Mouse (Mus musculus) adrenal gland, adult 8-10 months (tissue): ENCODE measurements around the gene Sec24c. TPM values are rescaled to one million over a fixed set of nuclear protein-coding genes. Genes with fewer than 3 reads are reported as not detected.
"Not testable (repeated sequence)": the region's sequence is repeated elsewhere in the genome, so short reads cannot be mapped to it uniquely, and the experiment has no call there.

Experiments
- DNase-seq: peaks from one replicate; pipeline ENCODE4 v3.0.0; 2022
- total RNA-seq, 4 experiments: library from RNA; stranded (reverse); gene quantifications; 2 replicates each; pipeline ENCODE4 v1.2.4; 2022

Gene Sec24c
- total RNA-seq, 4 experiments from 2014 or later, result 124 to 167 (median 150) TPM

DNA sequence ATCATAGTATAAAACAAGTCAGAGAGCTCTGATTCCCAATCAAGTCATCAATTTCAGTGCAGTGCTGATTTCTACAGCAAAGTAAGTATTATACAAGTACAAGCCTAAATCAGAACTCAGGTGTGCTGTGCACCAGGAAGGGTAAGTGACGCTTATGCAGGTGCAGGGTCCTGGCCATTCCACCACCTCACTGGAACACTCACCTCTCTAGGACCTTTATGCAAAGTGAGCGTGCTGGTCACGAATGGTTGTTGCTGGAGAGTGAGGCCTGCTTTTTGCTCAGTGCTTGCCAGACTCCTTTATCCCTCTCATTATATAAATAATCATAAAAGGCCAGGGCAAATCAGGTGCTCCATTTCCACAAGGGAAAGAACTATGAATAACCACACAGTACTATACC lies 26.3 kb downstream of the Sec24c start:
- no peak for DNase-seq

DNA sequence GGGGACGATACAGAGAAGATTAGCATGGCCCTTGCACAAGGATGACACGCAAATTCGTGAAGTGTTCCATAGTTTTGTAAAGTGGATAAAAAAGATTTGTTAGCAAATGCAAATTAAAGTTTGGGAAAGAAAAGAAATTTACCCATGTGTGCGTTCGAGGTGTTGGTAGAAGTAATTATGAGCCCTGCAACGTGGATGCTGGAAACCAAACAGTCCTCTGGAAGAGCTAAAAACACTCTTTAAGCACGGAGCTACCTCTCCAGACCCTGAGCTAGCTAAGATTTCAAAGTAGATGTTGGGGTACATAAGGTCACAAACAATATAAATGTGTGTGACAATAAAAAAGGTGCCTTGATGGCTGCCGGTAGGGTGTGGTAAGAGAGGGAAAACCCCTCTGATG lies 27.4 kb downstream of the Sec24c start:
- no peak for DNase-seq

DNA sequence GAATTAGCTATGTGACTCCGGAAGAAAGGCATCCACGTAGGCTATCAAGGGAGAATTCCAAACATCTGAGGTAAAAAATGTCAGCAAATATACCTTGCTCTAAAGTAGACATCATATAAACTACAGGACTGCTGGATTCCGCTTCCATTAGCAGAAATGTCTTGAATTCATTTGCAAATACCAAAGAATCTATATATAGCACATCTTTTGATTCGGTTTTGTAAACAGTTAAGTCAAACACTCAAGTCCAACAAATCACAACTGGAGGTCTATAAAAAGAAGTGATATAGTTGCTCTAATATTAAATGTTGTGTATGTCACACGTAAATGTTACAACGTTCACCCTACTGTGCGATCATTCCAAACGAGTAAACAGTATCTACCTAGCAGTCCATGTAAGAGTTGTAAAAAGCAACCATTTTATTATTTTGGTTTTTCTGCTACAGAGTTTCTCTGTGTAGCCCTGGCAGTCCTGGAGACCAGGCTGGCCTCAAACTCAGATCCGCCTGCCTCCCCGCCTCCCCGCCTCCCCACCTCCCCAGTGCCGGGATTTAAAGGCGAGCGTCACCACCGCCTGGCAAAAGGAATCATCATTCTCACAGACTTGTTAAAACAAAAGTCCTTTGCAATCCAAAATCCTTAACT lies 28.1 kb downstream of the Sec24c start:
- DNase-seq, result no peak

DNA sequence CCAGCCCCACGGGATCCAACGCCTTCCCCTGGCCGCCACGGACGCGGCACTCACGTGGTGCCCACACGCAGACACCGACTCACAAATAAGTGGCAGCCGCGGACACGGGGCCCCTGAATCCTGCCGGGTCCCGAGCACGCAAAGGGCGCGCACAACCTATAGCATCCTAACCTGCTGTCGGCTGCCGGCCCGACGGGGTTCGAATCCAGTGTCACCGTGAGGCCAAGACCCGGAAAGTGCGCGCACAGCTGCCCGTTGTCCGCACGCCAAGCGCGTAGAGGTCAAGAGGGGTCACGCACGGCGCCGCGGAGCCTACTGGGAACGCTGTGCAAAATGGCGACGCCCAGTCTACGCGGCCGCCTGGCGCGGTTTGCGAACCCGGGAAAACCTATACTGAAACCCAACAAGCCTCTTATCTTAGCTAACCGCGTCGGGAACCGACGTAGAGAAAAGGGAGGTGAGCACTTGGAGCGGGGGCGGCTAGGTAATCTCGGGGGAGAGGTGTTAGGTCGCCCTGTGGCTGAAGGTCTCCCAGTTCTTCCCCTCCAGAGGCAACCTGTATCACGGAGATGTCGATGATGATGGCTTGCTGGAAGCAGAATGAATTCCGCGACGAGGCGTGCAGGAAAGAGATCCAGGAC lies 28.8 kb downstream of the Sec24c start, which contains the start of gene Chchd1:
TSS of gene Chchd1 (plus strand) at position 266 of the 641 bp plus-strand sequence.
- DNase-seq, result peak; percentile 84

DNA sequence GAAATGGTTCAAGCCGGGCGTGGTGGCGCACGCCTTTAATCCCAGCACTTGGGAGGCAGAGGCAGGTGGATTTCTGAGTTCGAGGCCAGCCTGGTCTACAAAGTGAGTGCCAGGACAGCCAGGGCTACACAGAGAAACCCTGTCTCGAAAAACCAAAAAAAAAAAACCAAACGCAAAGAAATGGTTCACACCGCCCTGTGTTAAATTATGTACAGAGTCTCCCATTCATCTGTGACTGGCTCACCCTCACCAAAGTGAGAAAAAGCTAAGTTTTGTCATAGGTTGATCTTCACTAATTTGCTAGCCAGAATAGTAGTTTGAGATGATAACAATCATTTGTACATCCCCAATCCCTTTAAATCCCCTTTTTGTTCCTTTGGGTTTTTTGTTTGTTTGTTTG lies 29.4 kb downstream of the Sec24c start:
- DNase-seq, result not testable (repeated sequence)

DNA sequence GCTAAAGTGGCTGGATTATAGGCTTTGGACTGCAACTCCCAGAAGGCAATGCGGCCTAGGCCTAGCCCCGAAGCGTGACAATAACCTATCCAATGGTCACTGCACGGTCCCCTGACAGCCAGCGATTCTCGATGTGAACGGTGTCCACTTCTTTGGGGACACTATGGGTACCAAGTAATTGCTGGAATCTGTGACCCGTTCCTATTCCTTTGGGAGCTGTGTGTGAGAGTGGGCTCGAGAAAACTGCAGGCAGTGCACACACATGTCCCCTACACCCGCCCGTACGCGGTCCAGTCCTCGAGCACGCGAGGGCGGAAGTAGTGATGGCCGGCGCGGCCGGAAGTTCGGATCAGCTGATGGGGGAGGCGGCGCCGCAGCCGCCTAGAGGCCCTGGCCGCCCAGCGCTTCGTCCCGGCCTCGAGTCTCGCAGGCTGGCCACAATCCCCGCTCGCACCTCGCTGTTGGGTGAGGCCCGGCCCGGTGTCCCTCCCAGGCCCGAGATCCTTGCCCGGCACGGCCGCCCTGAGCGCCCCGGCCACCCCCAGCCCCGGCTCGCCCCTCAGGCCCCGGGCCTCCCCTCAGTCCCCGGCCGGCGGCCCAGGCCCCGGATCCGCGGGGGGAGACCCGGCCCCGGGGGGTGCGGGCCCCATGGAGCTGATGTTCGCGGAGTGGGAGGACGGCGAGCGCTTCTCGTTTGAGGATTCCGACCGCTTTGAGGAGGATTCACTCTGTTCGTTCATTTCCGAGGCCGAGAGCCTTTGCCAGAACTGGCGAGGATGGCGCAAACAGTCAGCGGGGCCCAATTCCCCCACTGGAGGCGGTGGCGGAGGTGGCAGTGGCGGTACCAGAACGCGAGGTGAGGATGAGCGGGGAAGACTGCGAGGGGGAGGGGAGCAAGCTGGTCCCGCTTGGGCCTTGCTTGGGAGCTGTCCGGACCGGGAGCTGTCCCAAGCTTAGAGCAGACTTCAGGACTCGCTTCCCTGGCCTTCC lies 33.4 kb downstream of the Sec24c start, which contains the start of gene Zswim8:
TSS of gene Zswim8 (plus strand) at position 352 of the 990 bp plus-strand sequence.
- DNase-seq, result peak; percentile 85

DNA sequence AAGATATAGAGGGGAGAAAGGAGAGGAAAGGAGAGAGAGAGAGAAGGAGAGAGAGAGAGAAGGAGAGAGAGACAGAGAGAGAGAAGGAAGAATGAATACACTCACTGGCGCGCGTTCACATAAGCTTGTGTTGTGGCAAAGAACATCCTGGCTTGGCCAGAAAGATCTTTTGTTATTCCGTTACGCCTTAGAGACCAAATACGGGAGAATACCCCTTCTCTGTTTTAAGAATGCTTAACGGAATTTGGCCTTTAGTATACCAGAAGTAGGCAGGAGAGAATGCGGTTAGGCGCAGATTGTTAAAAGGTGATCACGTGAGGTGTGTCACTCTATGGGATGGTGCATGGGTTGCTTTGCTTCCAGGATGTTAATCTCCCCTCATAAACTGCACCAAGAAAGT lies 34.1 kb downstream of the Sec24c start:
- DNase-seq, result no peak

DNA sequence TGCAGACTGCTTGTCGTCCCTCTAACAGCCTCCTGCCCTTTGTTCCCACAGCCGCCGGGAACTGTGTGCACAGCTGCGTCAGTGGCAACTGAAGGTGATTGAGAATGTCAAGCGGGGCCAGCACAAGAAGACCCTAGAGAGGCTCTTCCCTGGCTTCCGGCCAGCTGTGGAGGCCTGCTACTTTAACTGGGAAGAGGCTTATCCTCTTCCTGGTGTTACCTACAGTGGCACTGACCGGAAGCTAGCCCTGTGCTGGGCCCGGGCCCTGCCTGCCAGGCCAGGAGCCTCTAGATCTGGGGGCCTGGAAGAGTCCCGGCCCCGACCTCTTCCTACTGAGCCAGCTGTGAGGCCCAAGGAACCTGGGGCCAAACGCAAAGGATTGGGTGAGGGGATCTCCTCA lies 39.7 kb downstream of the Sec24c start:
- no peak for DNase-seq

DNA sequence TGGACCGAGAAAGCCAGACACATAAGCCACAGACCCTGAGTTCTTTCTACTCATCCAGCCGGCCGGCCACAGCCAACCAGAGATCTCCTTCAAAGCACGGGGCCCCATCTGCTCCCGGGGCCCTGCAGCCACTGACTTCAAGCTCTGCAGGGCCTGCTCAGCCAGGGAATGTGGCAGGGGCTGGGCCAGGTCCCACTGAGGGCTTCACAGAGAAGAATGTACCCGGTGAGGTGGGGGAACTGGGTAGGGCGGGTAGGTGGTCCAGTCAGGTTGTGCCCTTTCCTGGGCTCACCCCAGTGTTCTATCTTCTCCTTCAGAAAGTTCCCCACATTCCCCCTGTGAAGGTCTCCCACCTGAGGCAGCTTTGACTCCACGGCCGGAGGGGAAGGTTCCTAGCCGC lies 44.3 kb downstream of the Sec24c start:
- DNase-seq, result no peak

DNA sequence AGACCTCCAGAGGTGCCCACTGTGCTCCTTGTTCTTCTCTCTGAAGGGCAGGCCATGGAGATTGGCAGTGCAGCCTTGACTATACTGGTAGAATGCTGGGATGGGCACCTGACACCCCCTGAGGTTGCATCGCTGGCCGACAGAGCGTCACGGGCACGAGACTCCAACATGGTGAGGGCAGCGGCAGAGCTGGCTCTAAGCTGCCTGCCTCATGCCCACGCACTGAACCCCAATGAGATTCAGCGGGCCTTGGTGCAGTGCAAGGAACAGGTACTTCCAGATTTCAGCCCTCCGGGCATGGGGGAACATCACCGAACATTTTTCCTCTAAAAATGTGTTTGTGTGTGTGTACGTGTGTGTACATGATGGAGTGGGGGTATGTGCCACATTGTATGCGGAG lies 45.7 kb downstream of the Sec24c start:
- no peak for DNase-seq

DNA sequence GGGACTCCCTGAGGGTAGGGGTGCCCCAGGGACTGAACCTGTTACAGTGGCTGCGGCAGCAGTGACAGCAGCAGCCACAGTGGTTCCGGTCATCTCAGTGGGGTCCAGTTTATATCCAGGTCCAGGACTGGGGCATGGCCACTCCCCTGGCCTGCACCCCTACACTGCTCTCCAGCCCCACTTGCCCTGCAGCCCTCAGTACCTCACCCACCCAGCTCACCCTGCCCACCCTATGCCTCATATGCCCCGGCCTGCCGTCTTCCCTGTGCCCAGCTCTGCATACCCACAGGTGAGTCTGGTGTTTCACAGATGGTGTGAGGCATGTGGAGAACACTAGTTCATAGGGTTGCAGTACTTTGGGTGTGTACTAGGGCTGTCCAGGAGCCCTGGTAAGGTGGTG lies 47.3 kb downstream of the Sec24c start:
- DNase-seq, result no peak

DNA sequence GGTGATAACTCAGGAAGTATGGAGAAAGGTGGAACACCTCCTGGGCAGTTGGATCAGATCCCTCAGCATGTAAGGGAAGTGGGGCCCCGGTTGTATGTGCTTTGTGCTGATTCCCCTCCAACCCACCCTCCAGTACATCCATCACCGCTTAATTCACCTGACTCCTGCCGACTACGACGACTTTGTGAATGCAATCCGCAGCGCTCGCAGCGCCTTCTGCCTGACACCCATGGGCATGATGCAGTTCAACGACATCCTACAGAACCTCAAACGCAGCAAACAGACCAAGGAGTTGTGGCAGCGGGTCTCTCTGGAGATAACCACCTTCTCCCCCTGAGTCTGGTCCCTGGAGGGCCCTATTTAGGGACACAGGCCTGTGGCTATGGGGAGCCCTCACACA lies 48.9 kb downstream of the Sec24c start:
- no peak for DNase-seq

DNA sequence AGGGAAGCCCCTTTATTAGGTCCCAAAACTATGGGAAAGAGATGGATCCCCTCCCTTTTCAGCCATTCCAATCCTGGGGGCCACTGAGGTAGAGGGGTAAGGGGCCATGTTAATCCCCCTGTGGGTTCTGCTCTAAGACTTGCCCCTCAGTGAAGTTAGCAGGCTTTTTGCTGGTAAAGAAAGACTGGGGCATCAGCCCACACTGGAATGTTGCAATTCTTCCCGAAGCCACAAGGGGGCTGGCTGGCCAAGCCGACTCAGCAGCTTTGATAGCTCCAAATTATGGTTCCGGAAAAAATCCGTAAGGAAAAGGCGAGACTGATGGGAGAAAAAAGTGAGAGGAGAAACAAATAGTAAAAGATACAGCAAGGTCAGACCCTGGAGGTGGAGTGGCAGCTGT lies 49.9 kb downstream of the Sec24c start:
- DNase-seq, result no peak

DNA sequence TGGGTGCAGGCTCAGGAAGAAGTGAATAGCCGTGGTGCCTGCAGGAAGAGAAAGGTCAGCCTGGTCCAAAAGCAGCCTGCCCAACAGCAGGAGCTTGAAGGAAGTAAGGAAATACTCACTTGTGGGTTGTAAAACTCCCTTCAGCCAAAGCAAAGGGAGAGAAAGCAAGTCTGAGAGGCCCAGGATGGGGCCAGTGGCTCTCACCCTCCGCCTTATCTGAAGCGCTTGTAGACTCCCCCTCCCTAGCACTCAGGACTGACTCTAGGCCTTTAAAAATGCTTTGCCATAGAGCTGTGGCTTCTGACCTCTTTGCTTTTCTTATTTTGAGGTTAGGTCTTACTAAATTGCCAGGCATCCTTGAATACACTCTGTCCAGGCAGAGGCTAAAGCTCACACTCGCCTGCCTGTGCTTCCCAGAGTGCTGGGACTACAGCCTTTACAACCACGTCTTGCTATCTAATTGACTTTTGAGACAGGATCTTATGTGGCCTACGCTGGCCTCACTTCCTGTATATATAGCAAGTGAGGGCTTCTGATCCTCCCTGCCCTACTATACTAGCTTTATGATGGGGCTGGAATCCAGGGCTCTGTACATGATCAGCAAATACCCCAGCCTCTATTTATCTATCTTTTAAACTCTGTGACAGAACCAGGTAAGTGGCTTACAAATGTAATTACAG lies 51.7 kb downstream of the Sec24c start:
- DNase-seq, result no peak

DNA sequence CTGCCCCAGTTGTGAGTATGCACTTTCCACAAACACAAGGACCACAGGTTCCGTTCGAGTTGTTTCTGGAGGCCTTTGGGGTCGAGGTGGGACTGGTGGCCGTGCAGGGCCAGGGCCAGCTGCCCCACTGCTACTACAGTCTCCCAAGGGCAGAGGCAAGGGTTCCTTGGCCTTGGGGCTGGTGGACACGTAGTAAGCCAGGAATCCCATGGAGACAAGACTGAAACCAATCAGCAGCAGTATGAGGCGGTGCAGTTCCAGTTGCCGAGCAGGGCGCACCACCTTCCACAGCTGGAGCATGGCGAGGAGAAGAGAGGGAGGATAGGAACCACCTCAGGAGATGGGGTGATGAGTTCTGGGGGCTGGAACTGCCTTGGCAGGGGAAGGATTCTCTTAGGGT lies 55.8 kb downstream of the Sec24c start:
- DNase-seq, result no peak

DNA sequence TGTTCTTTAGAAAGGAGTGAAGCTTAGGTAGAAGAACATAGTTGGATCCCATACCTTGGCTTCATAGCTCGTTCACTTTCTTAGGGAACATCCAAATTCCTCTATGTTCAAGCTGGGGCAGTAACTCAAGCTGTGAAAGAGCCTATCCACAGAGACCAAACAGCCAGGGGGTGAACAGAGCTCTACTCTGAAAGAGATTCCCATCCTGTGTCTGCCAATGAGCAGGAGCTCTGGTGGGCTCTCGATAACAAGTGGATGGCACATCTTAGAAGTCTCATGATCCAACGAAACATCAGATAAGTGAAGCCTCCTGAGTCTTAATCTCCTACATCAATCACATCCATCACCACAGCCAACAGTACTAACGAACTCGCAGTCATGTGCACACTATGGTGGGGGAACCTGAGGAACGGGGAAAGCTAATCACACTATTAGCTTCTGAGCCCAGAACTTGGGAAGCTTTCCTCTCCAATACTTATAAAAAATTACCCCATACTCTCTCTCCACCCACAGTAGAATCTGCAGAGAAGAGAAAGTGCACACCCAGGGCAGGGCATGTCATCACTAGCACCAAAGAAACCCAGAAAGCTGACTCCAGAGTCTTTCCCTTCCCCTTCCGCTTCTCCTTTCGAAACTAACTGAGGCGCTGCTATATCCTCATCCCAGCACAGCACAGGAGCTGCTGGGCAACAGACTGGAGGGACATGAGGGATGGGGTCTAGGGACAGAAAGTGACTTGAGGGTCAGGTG lies 56.9 kb downstream of the Sec24c start:
- no peak for DNase-seq

DNA sequence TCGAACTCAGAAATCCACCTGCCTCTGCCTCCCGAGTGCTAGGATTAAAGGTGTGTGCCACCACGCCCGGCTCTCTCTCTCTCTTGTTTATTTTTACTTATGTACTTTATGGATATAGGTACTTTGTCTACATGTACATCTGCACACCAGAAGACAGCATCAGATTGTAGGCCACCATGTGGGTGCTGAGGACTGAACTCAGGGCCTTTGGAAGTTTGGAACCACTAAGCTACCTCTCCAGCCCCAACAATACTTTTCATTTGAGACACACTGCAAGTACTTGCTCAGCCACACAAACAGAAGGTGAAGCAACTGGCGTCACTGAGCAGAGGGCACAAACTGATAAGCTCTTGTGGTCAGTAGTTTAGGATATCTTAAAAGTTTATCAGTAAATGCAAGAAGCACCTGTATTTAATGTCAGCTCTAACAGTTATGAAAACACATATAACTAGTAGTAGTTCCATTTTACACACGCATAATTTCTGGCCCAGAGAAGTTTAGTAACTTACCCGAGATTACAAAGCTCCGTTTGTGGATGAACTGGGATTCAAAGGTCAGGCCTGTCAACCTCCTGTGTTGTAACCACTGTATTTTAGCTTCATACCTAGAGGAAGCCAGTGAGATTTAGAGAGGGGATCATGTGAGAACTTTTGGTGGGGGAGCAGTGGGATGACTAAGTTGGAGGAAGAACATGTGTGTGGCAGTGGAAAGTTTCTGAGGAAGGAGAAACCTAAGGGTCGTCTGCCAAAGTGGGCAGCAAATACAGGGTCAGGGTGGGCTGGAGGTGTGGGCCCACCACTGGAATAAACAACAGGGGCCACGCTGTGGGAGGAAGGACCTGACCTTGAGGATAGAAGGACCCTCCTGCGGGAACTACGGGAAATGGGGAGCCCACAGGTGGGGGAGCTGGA lies 59.2 kb downstream of the Sec24c start:
- no peak for DNase-seq

DNA sequence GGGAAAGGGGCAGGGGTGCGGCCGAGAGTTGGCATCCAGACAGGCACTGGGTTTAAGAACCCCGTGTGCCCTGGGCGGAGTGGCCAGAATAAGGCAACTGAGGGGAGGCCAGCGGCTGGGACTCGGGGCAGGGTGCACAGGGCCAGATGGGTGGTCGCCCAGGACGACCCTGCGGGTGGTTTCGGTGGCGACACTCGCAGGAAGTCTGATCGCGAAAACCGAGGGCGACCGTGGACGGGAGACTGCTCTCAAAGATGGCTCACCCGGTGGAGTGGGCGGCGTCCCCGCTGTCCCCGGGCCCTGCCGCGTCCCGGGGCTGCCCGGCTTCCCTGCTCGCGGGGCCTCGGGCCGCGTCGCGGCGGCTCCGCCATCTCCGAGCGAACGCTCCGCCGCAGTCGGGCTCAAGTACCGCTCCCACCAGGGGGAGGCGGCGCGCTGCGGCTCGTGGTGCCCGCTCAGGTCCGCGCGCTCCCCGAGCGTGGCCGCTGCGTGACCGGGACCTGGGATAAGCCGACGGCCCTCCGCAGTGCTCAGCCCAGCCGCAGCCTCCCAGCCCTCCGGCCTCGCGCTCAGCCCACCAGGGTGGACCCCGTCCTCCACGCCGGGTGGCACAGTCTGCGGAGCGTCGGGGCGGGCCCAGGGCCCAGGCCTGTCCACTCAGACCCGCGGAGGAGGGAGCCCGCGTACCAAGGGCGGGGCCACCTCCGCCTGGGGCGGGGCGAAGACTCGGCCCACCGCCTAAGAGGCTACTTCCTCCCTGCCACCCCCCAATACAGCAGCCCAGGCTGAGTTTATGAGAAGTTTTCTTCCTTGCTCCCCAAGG lies 60.1 kb downstream of the Sec24c start, which contains the start of gene Ndst2:
TSS of gene Ndst2 (minus strand) at position 611 of the 823 bp plus-strand sequence.
- DNase-seq, result peak; percentile 79

DNA sequence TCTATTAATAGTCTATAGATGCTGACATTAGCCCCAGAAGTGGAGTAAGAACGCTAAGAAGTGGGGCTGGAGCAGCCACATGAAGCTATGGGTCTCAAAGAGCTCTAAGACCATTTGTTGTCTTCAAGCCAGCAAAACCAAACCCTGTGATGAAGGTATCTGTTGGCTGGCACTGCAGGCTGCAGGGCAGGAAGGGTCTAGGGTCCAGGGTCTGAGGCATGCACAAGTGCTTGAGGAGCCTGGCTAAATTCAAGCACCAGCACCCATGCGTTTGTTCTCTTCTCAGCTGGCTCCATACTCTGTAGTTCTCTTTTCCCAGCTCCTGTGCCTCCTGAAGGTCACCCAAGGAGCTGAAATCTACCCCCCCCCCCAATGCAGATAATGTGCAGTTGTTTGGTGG lies 60.9 kb downstream of the Sec24c start:
- DNase-seq, result no peak
